Mouse (Mus musculus) intestine, embryonic 14.5 days (tissue): ENCODE measurements around the gene Nrp1. TPM values are rescaled to one million over a fixed set of nuclear protein-coding genes. Genes with fewer than 3 reads are reported as not detected.

ENCODE experiments used
- ATAC-seq: fragments of 200-750 bp; cut with Nextera tagmentation; replicated peaks from 2 replicates; pipeline ENCODE4 v1.8.0; 2017; ENCODE audit warnings: low read depth, moderate number of reproducible peaks, moderate TSS enrichment, moderate library complexity; ENCODE audit not compliant: low FRiP score, low TSS enrichment
- DNase-seq: peaks from one replicate; pipeline ENCODE4 v3.0.0-alpha.2; 2018; ENCODE audit warnings: low spot score
- H3K27ac ChIP-seq: fragments of 300-500 bp; sonication (generic); 2 replicates; pipeline ENCODE4 v1.5.1; 2014; ENCODE audit warnings: low read depth, mild to moderate bottlenecking, control low read depth
- H3K27me3 ChIP-seq: fragments of 300-500 bp; sonication (generic); replicated peaks from 2 replicates; pipeline ENCODE4 v1.6.1; 2014; ENCODE audit warnings: low read length, control low read depth; ENCODE audit not compliant: control insufficient read depth, insufficient read depth
- H3K36me3 ChIP-seq: fragments of 300-500 bp; sonication (generic); 2 replicates; pipeline ENCODE4 v1.6.1; 2014; ENCODE audit warnings: low read length, control low read depth; ENCODE audit not compliant: control insufficient read depth, insufficient read depth
- H3K4me1 ChIP-seq: fragments of 300-500 bp; sonication (generic); replicated peaks from 2 replicates; pipeline ENCODE4 v1.6.1; 2014; ENCODE audit warnings: low read length, control low read depth, mixed read lengths; ENCODE audit not compliant: control insufficient read depth, insufficient read depth
- H3K4me2 ChIP-seq: fragments of 300-500 bp; sonication (generic); 2 replicates; pipeline ENCODE4 v1.6.1; 2014; ENCODE audit warnings: low read length
- H3K4me3 ChIP-seq: fragments of 300-500 bp; sonication (generic); 2 replicates; pipeline ENCODE4 v1.5.1; 2014; ENCODE audit warnings: low read depth, low read length, control low read depth, mixed read lengths
- H3K9ac ChIP-seq: fragments of 300-500 bp; sonication (generic); 2 replicates; pipeline ENCODE4 v1.6.1; 2014; ENCODE audit warnings: mild to moderate bottlenecking, low read length
- H3K9me3 ChIP-seq: fragments of 300-500 bp; sonication (generic); 2 replicates; pipeline ENCODE4 v1.6.1; 2016; ENCODE audit warnings: low read length, control low read depth; ENCODE audit not compliant: control insufficient read depth
- WGBS: fragments of 180-500 bp; shearing (Covaris S2); extraction: QIAGEN DNeasy Blood & Tissue Kit; methylation state at CpG from one replicate; pipeline ENCODE4 v1.1.7; 2014; 5-methylcytosine and 5-hydroxymethylcytosine counted together
- polyA plus RNA-seq: library from polyadenylated mRNA; unstranded; fragments of >200 nt; fragmentation: Nextera tagmentation; extraction: Ambion mirVana; gene quantifications from 2 replicates; pipeline ENCODE4 v1.2.1, GENCODE M21; 2014

Gene Nrp1
- polyA plus RNA-seq, 1 experiment from 2014 or later: 66.0 TPM

DNA sequence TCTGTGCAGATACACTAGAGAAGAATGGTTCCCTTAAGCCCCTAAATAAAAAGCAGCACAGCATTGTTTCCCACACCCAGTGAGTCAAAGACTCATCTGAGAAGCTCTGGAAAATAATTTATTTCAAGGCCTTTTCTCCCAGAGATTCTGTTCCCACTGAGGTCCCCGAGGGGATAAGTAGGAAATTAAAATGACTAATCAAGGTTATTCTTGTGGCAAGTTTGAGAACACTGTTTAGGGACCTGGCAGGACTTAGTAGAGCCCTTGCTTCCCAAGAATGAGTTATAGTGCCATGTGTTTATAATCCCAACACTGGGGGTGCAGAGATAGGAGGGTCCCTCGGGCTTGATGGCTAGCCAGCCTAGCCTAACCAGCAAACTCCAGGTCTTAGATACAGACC, 127.6 kb downstream of the Nrp1 start:
- ATAC-seq (no peak), DNase-seq (no peak)
- Histone ChIP-seq H3K36me3 (peaks cover 18% of the 10 kb centered on the region), H3K4me1 (peaks cover 6% of the 10 kb centered on the region; the same call in 1 of the 2 replicates), H3K9me3 (no peaks in the 10 kb centered on the region), H3K4me2 (no peak overlapping the region), H3K9ac (no peak overlapping the region), H3K4me3 (no peak overlapping the region), H3K27me3 (no peaks in the 10 kb centered on the region), H3K27ac (no peak overlapping the region)
- WGBS: 72% methylated on average over 2 of the region's 2 CpGs

DNA sequence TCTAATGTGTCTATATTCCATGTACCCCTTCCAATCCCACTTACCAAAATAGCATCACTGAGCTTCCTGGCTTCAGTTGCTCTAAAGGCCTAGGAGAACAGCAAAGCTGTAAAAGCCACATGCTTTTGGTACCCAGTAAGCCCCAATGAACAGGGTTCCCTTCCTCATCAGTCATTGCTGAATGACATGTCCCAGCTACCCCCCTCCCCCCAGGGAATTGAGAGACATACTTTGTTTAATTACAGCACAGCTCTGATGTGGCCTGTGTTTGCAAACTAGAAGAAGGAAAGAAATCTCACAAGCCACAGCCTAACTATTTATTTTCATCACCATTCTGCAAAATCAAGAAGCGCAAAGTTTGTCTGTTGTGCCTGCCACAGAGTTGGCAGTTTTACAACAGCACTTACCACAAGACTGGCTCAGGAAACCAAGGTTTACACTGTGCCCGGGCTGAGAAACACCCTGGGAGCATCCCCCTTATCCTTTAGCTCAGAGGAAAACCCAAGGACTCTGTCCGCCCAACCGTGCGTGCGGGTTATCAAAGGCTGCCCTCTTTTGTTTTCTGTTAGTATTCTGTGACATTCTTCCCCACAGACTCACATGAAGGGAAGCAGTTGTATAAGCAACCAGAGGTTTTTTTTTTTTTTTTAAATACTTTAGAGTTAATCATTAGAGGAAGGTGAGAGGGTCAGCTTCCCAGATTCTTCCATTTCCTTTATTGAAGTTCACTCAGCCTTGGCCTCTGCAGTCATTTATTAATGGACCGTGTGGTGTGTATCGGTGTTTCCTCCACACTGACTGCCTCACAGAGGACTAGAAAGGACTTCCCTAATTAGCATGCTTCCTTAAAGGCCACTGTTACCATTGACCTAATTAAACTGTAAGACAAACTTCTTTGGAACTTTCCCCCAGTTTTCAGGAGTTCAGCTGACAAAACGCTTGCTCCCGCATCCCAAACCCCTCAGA, 129.8 kb downstream of the Nrp1 start:
- H3K4me2 ChIP-seq: no peak overlapping the region
- no peak overlapping the region for H3K4me3 ChIP-seq
- peak; percentile 57 for ATAC-seq
- H3K4me1 ChIP-seq: peaks cover 6% of the 10 kb centered on the region; the same call in 1 of the 2 replicates
- 35% methylated on average over 10 of the region's 10 CpGs for WGBS
- H3K9me3 ChIP-seq: no peaks in the 10 kb centered on the region
- H3K36me3 ChIP-seq: peaks cover 17% of the 10 kb centered on the region
- H3K27ac ChIP-seq: no peak overlapping the region; the same call in 1 of the 2 replicates
- DNase-seq: peak; percentile 61
- H3K27me3 ChIP-seq: no peaks in the 10 kb centered on the region
- no peak overlapping the region for H3K9ac ChIP-seq

DNA sequence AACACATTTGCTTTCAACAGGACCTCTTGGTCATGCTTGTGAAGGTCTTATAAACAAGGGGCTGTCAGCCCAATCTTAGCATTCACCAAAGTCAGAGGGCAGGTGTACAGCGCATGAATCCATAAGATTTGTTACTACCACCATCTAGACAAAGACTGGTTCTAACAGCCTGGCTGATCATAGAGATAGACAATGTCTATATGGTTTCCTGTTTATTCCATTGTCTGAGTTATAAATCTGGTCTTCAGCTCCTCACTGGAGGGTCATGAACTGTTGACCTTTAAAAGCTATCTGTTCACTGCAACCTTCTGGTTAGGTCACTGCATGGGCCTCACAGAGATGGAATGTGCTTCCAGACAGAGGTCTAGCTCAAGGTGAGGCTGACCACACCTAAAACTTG, 130.9 kb downstream of the Nrp1 start:
- Histone ChIP-seq H3K27me3 (no peaks in the 10 kb centered on the region), H3K9ac (no peak overlapping the region), H3K4me1 (peaks cover 6% of the 10 kb centered on the region; the same call in 1 of the 2 replicates), H3K4me2 (no peak overlapping the region), H3K4me3 (no peak overlapping the region), H3K27ac (no peak overlapping the region), H3K9me3 (no peaks in the 10 kb centered on the region), H3K36me3 (peaks cover 28% of the 10 kb centered on the region)
- ATAC-seq (no peak), DNase-seq (no peak)
- WGBS: 59% methylated on average over 1 of the region's 1 CpGs

DNA sequence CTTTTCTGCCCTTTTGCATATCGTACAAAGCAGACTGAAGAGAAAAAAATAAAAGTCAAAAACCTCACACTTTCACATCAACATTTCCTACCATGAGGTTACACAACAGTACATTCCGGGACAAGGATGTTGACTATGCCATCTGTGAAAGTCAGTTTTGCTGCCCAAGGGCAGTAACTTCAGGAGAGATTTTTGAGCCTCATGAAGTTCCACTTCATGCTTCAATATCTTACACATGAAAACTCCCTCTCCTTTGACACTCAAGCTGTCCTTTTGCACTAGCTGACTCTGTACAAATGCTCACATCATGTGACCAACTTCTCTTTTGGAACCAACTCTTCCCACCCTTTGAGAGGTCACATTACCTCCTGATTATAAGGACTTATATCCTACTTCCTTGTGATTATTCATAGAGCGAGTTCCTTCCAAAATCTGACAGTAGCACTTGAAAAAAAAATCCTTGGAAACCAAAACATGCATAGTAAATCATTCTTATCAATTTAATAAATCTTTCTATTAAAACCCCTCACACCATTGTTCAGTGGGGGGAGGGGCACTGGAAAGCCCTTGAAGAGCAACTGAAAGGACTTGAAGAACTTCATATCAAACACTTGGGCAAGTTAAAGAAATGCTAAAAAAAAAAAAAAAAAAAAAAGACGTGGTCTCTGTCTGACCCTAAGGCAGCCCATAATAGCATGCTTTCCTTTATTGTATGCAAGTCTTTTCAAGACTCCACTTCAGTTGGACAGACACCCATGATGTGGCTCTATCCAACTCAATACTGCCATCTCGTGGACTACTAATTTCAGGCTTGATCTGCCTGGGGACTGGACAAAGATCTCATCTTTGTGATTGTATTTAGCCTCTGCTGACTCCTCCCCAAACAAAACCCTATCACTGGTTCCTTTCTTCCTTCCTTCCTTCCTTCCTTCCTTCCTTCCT, 133.0 kb downstream of the Nrp1 start:
- Histone ChIP-seq H3K4me2 (no peak overlapping the region), H3K36me3 (peaks cover 27% of the 10 kb centered on the region), H3K4me1 (peaks cover 6% of the 10 kb centered on the region; the same call in 1 of the 2 replicates), H3K9me3 (no peaks in the 10 kb centered on the region), H3K27me3 (no peaks in the 10 kb centered on the region), H3K9ac (no peak overlapping the region), H3K27ac (no peak overlapping the region), H3K4me3 (no peak overlapping the region)
- WGBS: 51% methylated on average over 5 of the region's 5 CpGs
- ATAC-seq (peak; percentile 77), DNase-seq (peak; percentile 57)

- H3K36me3 ChIP-seq: peaks cover 43% of the 10 kb centered on the region
- no peaks in the 10 kb centered on the region for H3K9me3 ChIP-seq
- no peak for ATAC-seq
- H3K27me3 ChIP-seq: no peaks in the 10 kb centered on the region
- no peak for DNase-seq
- no peak overlapping the region for H3K4me3 ChIP-seq
- no peak overlapping the region for H3K27ac ChIP-seq
- no peak overlapping the region for H3K9ac ChIP-seq
- no peak overlapping the region for H3K4me2 ChIP-seq
- H3K4me1 ChIP-seq: no peaks in the 10 kb centered on the region; the same call in 1 of the 2 replicates
- WGBS: 91% methylated on average over 3 of the region's 3 CpGs
Observed at GRCm38 (mm10) chr8:128493801-128494200, 135.4 kb downstream of the Nrp1 start.

- peaks cover 59% of the 10 kb centered on the region for H3K36me3 ChIP-seq
- no peaks in the 10 kb centered on the region for H3K4me1 ChIP-seq
- ATAC-seq (no peak), DNase-seq (no peak)
- no peak overlapping the region for H3K27ac ChIP-seq
- H3K9me3 ChIP-seq: no peaks in the 10 kb centered on the region
- H3K4me3 ChIP-seq: no peak overlapping the region
- no peak overlapping the region for H3K4me2 ChIP-seq
- WGBS: 82% methylated on average over 4 of the region's 4 CpGs
- H3K27me3 ChIP-seq: no peaks in the 10 kb centered on the region
- no peak overlapping the region for H3K9ac ChIP-seq
Observed at GRCm38 (mm10) chr8:128498836-128499235, 140.4 kb downstream of the Nrp1 start.

GRCm38 (mm10) chr8:128504136-128504829, 145.9 kb downstream of the Nrp1 start:
- DNase-seq (no peak), ATAC-seq (no peak)
- Histone ChIP-seq H3K36me3 (peaks cover 31% of the 10 kb centered on the region), H3K9ac (no peak overlapping the region), H3K9me3 (no peaks in the 10 kb centered on the region), H3K4me2 (no peak overlapping the region), H3K4me1 (no peaks in the 10 kb centered on the region), H3K27ac (no peak overlapping the region), H3K27me3 (no peaks in the 10 kb centered on the region), H3K4me3 (no peak overlapping the region)
- WGBS: 76% methylated on average over 5 of the region's 5 CpGs

- Histone ChIP-seq H3K27me3 (no peaks in the 10 kb centered on the region), H3K4me2 (no peak overlapping the region), H3K4me1 (no peaks in the 10 kb centered on the region), H3K4me3 (no peak overlapping the region), H3K27ac (no peak overlapping the region), H3K36me3 (peaks cover 27% of the 10 kb centered on the region), H3K9ac (no peak overlapping the region), H3K9me3 (no peaks in the 10 kb centered on the region)
- DNase-seq: no peak
- ATAC-seq: no peak
Observed at GRCm38 (mm10) chr8:128505866-128506265, 147.5 kb downstream of the Nrp1 start.
